17 mouse cellular contexts compared by ENCODE assay signal in genomic region chr4:105695895-105696294, GRCm38 (mm10).
DNase-seq lines count a peak whose midpoint lies in the region; ATAC-seq and TF ChIP-seq lines count a peak whose summit lies in the region.
"Had no signal": no experiment of that assay in that cellular context is flagged by ENCODE, and none has a peak within 500 bp of the region (broad histone marks: within the 10 kb centered on the region; RNA-seq: fewer than 3 reads in every experiment).

No protein-coding gene starts in this region.

- no peak overlapping the region for H3K27ac ChIP-seq in kidney, postnatal 0 days
- H3K27ac ChIP-seq in lung, embryonic 15.5 days: peak overlapping the region; percentile 13; the same call in 1 of the 2 replicates
- no peak overlapping the region for H3K27ac ChIP-seq in lung, postnatal 0 days (ENCODE audit: low read length)
- H3K27ac ChIP-seq: embryonic facial prominence, embryonic 13.5 days; forebrain, embryonic 12.5 days had no signal

- intact Hi-C loops in heart, postnatal 36 days (cut with DNase I): no loop called here

- no peaks in the 10 kb centered on the region for H3K9me3 ChIP-seq in kidney, postnatal 0 days (replicated peaks; ENCODE audit: low read length)
- H3K9me3 ChIP-seq in lung, embryonic 15.5 days: no peaks in the 10 kb centered on the region
- no peaks in the 10 kb centered on the region for H3K9me3 ChIP-seq in lung, postnatal 0 days (ENCODE audit: low read length)
- H3K9me3 ChIP-seq: embryonic facial prominence, embryonic 13.5 days; forebrain, embryonic 12.5 days; heart, embryonic 12.5 days had no signal

- no peak for TF ChIP-seq EP300 in lung, postnatal 0 days (IDR thresholded peaks at IDR 0.05)

- H3K27me3 ChIP-seq in kidney, postnatal 0 days (ENCODE audit: insufficient read depth, low read length): no peaks in the 10 kb centered on the region
- no peaks in the 10 kb centered on the region for H3K27me3 ChIP-seq in lung, embryonic 15.5 days
- no peaks in the 10 kb centered on the region for H3K27me3 ChIP-seq in lung, postnatal 0 days (replicated peaks; ENCODE audit: insufficient read depth, low read length)
- H3K27me3 ChIP-seq: embryonic facial prominence, embryonic 13.5 days; forebrain, embryonic 12.5 days had no signal

- 19% methylated on average over 2 of the region's 2 CpGs for WGBS in kidney, postnatal 0 days
- WGBS in lung, embryonic 15.5 days: 34% methylated on average over 2 of the region's 2 CpGs
- WGBS in lung, postnatal 0 days: 45% methylated on average over 2 of the region's 2 CpGs

- no peak overlapping the region for H3K9ac ChIP-seq in kidney, postnatal 0 days (ENCODE audit: low read depth, low read length)
- H3K9ac ChIP-seq in lung, embryonic 15.5 days: no peak overlapping the region
- H3K9ac ChIP-seq in lung, postnatal 0 days (replicated peaks; ENCODE audit: low read depth): no peak overlapping the region
- H3K9ac ChIP-seq: embryonic facial prominence, embryonic 13.5 days; forebrain, embryonic 12.5 days; heart, embryonic 12.5 days had no signal

- no peak for ATAC-seq in kidney, postnatal 0 days (replicated peaks; ENCODE audit: low FRiP score, low read depth)
- ATAC-seq in lung, embryonic 15.5 days (ENCODE audit: borderline replicate concordance, extremely low read depth, low FRiP score, low TSS enrichment): peak; percentile 35; the same call in 1 of the 2 replicates
- peak; percentile 38; the same call in 1 of the 2 replicates for ATAC-seq in lung, postnatal 0 days
- ATAC-seq: forebrain, embryonic 16.5 days had no signal

- no peaks in the 10 kb centered on the region for H3K4me1 ChIP-seq in kidney, postnatal 0 days (replicated peaks; ENCODE audit: insufficient read depth, low read length)
- peaks cover 19% of the 10 kb centered on the region for H3K4me1 ChIP-seq in lung, embryonic 15.5 days
- H3K4me1 ChIP-seq in lung, postnatal 0 days (ENCODE audit: insufficient read depth, low read depth, low read length): no peaks in the 10 kb centered on the region
- H3K4me1 ChIP-seq: forebrain, embryonic 12.5 days; heart, embryonic 12.5 days had no signal

- no peak overlapping the region for H3K4me2 ChIP-seq in kidney, postnatal 0 days (ENCODE audit: low read length)
- no peak overlapping the region for H3K4me2 ChIP-seq in lung, embryonic 15.5 days
- H3K4me2 ChIP-seq in lung, postnatal 0 days (replicated peaks; ENCODE audit: low read depth, low read length): no peak overlapping the region
- H3K4me2 ChIP-seq: embryonic facial prominence, embryonic 13.5 days; forebrain, embryonic 12.5 days; heart, embryonic 12.5 days had no signal

- H3K36me3 ChIP-seq in kidney, postnatal 0 days (ENCODE audit: insufficient read depth, low read length): no peaks in the 10 kb centered on the region
- no peaks in the 10 kb centered on the region for H3K36me3 ChIP-seq in lung, embryonic 15.5 days
- no peaks in the 10 kb centered on the region for H3K36me3 ChIP-seq in lung, postnatal 0 days (ENCODE audit: insufficient read depth, low read length)
- H3K36me3 ChIP-seq: embryonic facial prominence, embryonic 13.5 days; forebrain, embryonic 12.5 days; heart, embryonic 12.5 days had no signal

- peak; percentile 16 for DNase-seq in kidney, postnatal 0 days (ENCODE audit: low spot score)
- no peak for DNase-seq in kidney, adult 18-20 months
- DNase-seq in lung, postnatal 14 days: no peak
- DNase-seq in lung, postnatal 0 days (ENCODE audit: low spot score): peak; percentile 26
- peak; percentile 10 for DNase-seq in skeletal muscle tissue, adult 2 months (ENCODE audit: low read depth, low spot score)
- no peak for DNase-seq in heart, postnatal 36 days
- DNase-seq: adrenal gland, adult 2 months; adrenal gland, postnatal 25 days; cerebellum, adult 18-20 months; cerebellum, adult 9-11 months; cerebellum, postnatal 36 days; gastrocnemius, postnatal 14 days had no signal

- TF ChIP-seq CTCF in kidney, postnatal 0 days (IDR thresholded peaks at IDR 0.05; ENCODE audit: low read depth): no peak
- TF ChIP-seq CTCF in lung, postnatal 0 days (IDR thresholded peaks at IDR 0.05): no peak

- no peak overlapping the region for H3K4me3 ChIP-seq in kidney, postnatal 0 days (replicated peaks; ENCODE audit: low read depth, low read length)
- H3K4me3 ChIP-seq in lung, embryonic 15.5 days: no peak overlapping the region
- no peak overlapping the region for H3K4me3 ChIP-seq in lung, postnatal 0 days (ENCODE audit: low read depth, low read length)
- H3K4me3 ChIP-seq: embryonic facial prominence, embryonic 13.5 days; forebrain, embryonic 12.5 days; heart, embryonic 12.5 days had no signal

Comparison
In these comparisons a context has a peak if more than half of its experiments do, and no peak if none do; other contexts are left out.
1. DNase-seq: peak in kidney, postnatal 0 days (single experiment), lung, postnatal 0 days (single experiment) and skeletal muscle tissue, adult 2 months (single experiment); none in kidney, adult 18-20 months (single experiment), lung, postnatal 14 days (single experiment) and heart, postnatal 36 days (0 of 2).